Mouse (Mus musculus): ENCODE measurements at regions not wholly inside any gene's neighbourhood (a gene's known extent, or its start where the extent isn't known, plus 50 kb on each side); places are given as distances from the start of the nearest gene placed in this dataset.

GRCm38 (mm10) chr7:114965923-114966322 lies 222.4 kb downstream of the Insc start:
- no peak for TF ChIP-seq MAFK (IDR thresholded peaks at IDR 0.05; ENCODE audit: insufficient replicate concordance, low read length)
- no peak for TF ChIP-seq EP300 (IDR thresholded peaks at IDR 0.05; ENCODE audit: low read length)
- no peak for TF ChIP-seq CTCF (conservative IDR thresholded peaks at IDR 0.05 in 1 of 2, IDR thresholded peaks at IDR 0.05 in 1 of 2; ENCODE audit: low read depth in 2 of 2, low read length in 2 of 2)
- TF ChIP-seq ELF1 (IDR thresholded peaks at IDR 0.05; ENCODE audit: low read depth, low read length), result no peak
- no peak for TF ChIP-seq CHD1 (IDR thresholded peaks at IDR 0.05; ENCODE audit: low read depth, low read length)
- TF ChIP-seq SIN3A (IDR thresholded peaks at IDR 0.05; ENCODE audit: low read length), result no peak
- no peak for TF ChIP-seq MAZ (IDR thresholded peaks at IDR 0.05; ENCODE audit: low read depth, low read length)
- TF ChIP-seq IRF4 (IDR thresholded peaks at IDR 0.05; ENCODE audit: low read depth, low read length), result no peak
- TF ChIP-seq HCFC1 (IDR thresholded peaks at IDR 0.05; ENCODE audit: low read depth, low read length), result no peak
- TF ChIP-seq TCF12 (IDR thresholded peaks at IDR 0.05; ENCODE audit: low read depth, low read length), result no peak
- no peak for TF ChIP-seq E2F4 (IDR thresholded peaks at IDR 0.05; ENCODE audit: insufficient replicate concordance, low read depth, low read length)
- no peak for TF ChIP-seq ZKSCAN1 (IDR thresholded peaks at IDR 0.05; ENCODE audit: borderline replicate concordance, low read depth, low read length)
- no peak for TF ChIP-seq ZNF384 (IDR thresholded peaks at IDR 0.05; ENCODE audit: low read depth, low read length)
- TF ChIP-seq RCOR1 (conservative IDR thresholded peaks at IDR 0.05; ENCODE audit: low read depth, low read length), result no peak

All from CH12.LX (cell line).